Mouse (Mus musculus): Measurements from ENCODE around the gene Uba2. TPM values are rescaled to one million over a fixed set of nuclear protein-coding genes. Genes with fewer than 3 reads are reported as not detected.

Uba2 gene
- polyA plus RNA-seq, 1 experiment = 32.7 TPM

DNA sequence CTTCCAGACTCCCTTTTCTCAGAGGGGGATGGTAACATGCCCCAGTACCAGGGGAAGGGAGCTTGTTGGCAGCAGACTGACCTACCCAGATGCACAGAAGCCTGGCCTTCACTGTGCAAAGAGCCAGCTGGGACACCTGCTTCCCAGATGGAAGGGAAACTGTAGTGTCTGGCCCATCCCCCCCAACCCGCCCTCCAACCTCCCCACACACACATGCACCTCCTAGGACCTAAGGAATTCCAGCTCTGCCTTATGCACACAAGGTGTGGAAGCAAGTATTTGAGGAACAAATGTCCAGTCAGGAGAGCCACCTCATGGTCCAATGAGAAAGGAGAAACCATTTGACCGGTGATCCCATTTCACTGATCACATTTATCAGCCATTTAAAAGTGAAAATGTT is 35.1 kb downstream of the Uba2 start:
- 97% methylated on average over 2 of the region's 2 CpGs for WGBS
- no peaks in the 10 kb centered on the region for H3K36me3 ChIP-seq (ENCODE audit: control insufficient read depth, insufficient read depth, low read length)
- no peaks in the 10 kb centered on the region; the same call in 1 of the 2 replicates for H3K4me1 ChIP-seq (ENCODE audit: control insufficient read depth, insufficient read depth, low read length)
- TF ChIP-seq CTCF (conservative IDR thresholded peaks at IDR 0.05; ENCODE audit: insufficient read depth, insufficient read length, low read depth, low read length) = no peak
- no peak for TF ChIP-seq POLR2A (IDR thresholded peaks at IDR 0.05; ENCODE audit: low read depth, low read length)
- no peak overlapping the region for H3K27ac ChIP-seq (ENCODE audit: insufficient read depth, low read depth, low read length)
- H3K27me3 ChIP-seq (replicated peaks; ENCODE audit: control insufficient read depth, insufficient read depth, low read length) = no peaks in the 10 kb centered on the region
- H3K4me3 ChIP-seq (ENCODE audit: insufficient read depth, low read depth, low read length) = no peak overlapping the region
- DNase-seq = no peak

DNA sequence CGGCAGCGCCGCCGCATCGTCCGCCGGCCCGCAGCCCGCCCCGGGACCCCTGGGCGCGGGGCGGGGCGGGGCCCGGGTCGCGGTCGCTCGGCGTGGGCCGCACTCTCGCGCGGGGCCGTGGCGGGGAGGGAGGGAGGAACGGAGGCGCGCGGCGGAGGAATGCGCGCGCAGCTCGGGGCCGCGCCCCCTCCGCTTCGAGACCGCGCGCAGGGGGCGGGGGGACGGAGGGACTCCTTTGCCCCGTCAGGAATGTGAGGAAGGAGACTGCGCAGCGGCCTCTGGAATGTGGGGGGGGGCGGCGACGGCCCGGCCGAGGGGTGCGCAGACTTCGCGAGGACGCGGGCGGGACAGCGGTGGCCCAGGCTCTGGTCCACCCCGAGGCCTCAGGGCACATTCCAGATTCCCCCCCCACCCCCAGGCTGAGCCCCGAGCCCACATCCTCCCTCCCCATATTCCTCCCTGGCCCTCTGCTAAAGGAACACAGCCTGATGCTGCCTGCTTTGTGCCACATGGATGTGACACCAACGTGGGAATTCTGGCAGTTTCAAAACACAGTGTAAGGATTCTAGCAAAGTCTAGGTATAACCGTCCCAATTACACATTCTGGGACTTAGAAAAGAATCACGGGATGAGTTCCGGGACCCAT is 36.2 kb downstream of the Uba2 start, which contains the start of gene Wtip:
Gene Wtip, minus strand, starts transcription at position 152 of the 646 bp plus-strand sequence.
- WGBS = 3% methylated on average over 65 of the region's 65 CpGs
- Histone ChIP-seq H3K36me3 (ENCODE audit: control insufficient read depth, insufficient read depth, low read length) (no peaks in the 10 kb centered on the region), H3K4me1 (ENCODE audit: control insufficient read depth, insufficient read depth, low read length) (no peaks in the 10 kb centered on the region; the same call in 1 of the 2 replicates), H3K4me3 (ENCODE audit: insufficient read depth, low read depth, low read length) (peak within 1 kb of the TSS; percentile 84), H3K27ac (ENCODE audit: insufficient read depth, low read depth, low read length) (peak within 1 kb of the TSS; percentile 86; the same call in 1 of the 2 replicates), H3K27me3 (replicated peaks; ENCODE audit: control insufficient read depth, insufficient read depth, low read length) (no peaks in the 10 kb centered on the region)
- TF ChIP-seq CTCF (conservative IDR thresholded peaks at IDR 0.05; ENCODE audit: insufficient read depth, insufficient read length, low read depth, low read length) (no peak), POLR2A (IDR thresholded peaks at IDR 0.05; ENCODE audit: low read depth, low read length) (peak; percentile 26)
- peak; percentile 87 for DNase-seq

DNA sequence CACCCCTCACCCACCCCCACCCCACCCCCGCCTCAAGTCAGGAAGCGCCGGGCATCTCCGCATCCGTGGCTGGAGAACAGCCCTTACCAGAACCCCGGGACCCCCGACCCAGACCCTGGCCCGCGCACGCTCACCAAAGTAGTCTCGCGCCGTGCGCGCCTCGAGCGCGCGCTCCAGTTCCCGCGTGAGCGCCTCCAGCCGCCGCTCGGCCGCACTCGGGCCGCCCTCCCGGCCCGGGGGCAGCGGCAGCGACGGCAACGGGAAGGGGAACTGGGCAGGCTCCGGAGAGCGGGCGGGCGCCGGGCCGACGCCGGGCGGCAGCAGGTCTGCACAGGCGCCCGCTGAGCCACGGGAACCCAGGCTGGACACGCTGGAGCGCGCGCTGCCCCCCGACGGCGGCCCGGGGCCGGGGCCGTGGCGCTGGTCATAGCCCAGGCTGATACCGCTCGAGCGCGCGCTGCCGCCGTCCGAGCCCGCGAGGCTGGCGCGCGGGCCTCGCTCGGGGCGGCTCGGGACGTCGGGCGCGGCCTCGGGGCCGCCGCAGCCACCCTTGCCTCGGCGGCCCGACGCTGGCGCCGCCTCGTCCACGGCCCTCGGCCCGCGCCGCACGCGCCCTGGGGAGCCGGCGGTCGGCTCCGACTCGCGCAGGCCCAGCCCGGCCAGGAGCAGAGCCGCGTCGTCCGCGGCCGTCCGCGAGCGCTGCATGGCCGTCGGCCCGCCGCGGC is 36.9 kb downstream of the Uba2 start:
- Histone ChIP-seq H3K27me3 (replicated peaks; ENCODE audit: control insufficient read depth, insufficient read depth, low read length) (no peaks in the 10 kb centered on the region), H3K36me3 (ENCODE audit: control insufficient read depth, insufficient read depth, low read length) (no peaks in the 10 kb centered on the region), H3K4me1 (ENCODE audit: control insufficient read depth, insufficient read depth, low read length) (no peaks in the 10 kb centered on the region; the same call in 1 of the 2 replicates), H3K4me3 (ENCODE audit: insufficient read depth, low read depth, low read length) (peak overlapping the region; percentile 84), H3K27ac (ENCODE audit: insufficient read depth, low read depth, low read length) (no peak overlapping the region)
- peak; percentile 28 for DNase-seq
- TF ChIP-seq CTCF (conservative IDR thresholded peaks at IDR 0.05; ENCODE audit: insufficient read depth, insufficient read length, low read depth, low read length) = no peak
- TF ChIP-seq POLR2A (IDR thresholded peaks at IDR 0.05; ENCODE audit: low read depth, low read length) = no peak
- 8% methylated on average over 116 of the region's 116 CpGs for WGBS

DNA sequence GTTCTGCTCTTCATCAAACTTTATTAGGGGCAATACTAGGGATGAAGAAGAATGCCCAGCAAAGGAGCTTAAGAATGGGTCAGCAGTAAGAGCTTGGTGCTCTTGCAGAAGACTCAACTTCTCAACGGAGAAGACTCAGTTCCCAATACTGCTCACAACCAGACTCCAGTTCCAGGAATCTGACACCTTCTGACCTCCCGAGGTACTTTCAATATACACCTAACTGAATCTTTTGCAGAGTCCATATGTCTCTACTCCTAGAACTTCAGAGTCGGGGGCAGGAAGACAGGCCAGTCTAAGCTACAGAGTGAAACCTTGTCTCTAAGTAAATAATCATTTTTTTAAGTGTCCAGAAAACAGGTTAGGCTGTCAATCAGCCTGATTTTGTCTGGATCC is 37.4 kb downstream of the Uba2 start:
- TF ChIP-seq POLR2A (IDR thresholded peaks at IDR 0.05; ENCODE audit: low read depth, low read length) (no peak), CTCF (conservative IDR thresholded peaks at IDR 0.05; ENCODE audit: insufficient read depth, insufficient read length, low read depth, low read length) (no peak)
- H3K27me3 ChIP-seq (replicated peaks; ENCODE audit: control insufficient read depth, insufficient read depth, low read length) = no peaks in the 10 kb centered on the region
- no peak for DNase-seq
- 7% methylated on average over 3 of the region's 3 CpGs for WGBS
- no peaks in the 10 kb centered on the region for H3K36me3 ChIP-seq (ENCODE audit: control insufficient read depth, insufficient read depth, low read length)
- H3K27ac ChIP-seq (ENCODE audit: insufficient read depth, low read depth, low read length) = no peak overlapping the region
- H3K4me3 ChIP-seq (ENCODE audit: insufficient read depth, low read depth, low read length) = peak overlapping the region; percentile 84
- no peaks in the 10 kb centered on the region; the same call in 1 of the 2 replicates for H3K4me1 ChIP-seq (ENCODE audit: control insufficient read depth, insufficient read depth, low read length)

DNA sequence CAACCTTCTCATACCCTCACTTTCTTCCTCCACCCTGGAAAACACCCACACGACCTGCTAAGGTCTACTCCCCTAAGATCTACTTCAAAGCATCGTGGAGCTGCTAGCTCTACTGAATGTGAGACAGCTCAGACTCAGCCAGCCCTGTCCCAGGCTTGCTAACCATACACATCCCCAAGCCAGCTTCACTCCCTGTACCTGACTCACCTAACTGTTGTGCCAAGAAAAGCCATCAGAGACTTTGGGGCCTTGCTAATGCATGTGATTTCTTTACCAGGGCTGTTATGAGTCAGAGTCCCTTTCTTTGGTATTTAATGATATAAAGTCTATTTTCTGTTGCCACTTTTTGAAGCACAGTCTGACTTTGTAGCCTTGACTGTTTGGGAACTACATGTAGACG is 38.3 kb downstream of the Uba2 start:
- TF ChIP-seq POLR2A (IDR thresholded peaks at IDR 0.05; ENCODE audit: low read depth, low read length) (no peak), CTCF (conservative IDR thresholded peaks at IDR 0.05; ENCODE audit: insufficient read depth, insufficient read length, low read depth, low read length) (no peak)
- Histone ChIP-seq H3K36me3 (ENCODE audit: control insufficient read depth, insufficient read depth, low read length) (no peaks in the 10 kb centered on the region), H3K27me3 (replicated peaks; ENCODE audit: control insufficient read depth, insufficient read depth, low read length) (no peaks in the 10 kb centered on the region), H3K27ac (ENCODE audit: insufficient read depth, low read depth, low read length) (no peak overlapping the region), H3K4me1 (ENCODE audit: control insufficient read depth, insufficient read depth, low read length) (no peaks in the 10 kb centered on the region; the same call in 1 of the 2 replicates), H3K4me3 (ENCODE audit: insufficient read depth, low read depth, low read length) (no peak overlapping the region)
- WGBS = 52% methylated on average over 3 of the region's 3 CpGs
- no peak for DNase-seq

DNA sequence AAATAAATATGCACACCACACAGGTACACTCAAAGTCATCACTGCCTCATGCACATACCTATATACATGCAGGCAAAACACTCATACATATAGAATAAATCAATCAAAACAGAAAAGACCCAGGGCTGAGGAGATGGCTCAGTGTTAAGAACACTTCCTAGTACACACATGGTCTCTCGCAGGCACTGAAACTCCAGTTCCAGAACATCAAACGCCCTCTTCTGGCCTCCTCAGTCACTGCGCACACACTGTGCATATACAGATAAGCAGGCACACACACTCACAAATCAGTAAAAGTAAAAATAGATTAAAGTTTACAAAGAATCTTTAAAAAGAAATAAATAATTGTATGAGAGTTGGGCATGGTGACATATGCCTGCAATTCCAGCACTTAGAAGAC is 43.1 kb downstream of the Uba2 start:
- no peaks in the 10 kb centered on the region for H3K27me3 ChIP-seq (replicated peaks; ENCODE audit: control insufficient read depth, insufficient read depth, low read length)
- no peaks in the 10 kb centered on the region for H3K4me1 ChIP-seq (ENCODE audit: control insufficient read depth, insufficient read depth, low read length)
- H3K4me3 ChIP-seq (ENCODE audit: insufficient read depth, low read depth, low read length) = no peak overlapping the region
- TF ChIP-seq POLR2A (IDR thresholded peaks at IDR 0.05; ENCODE audit: low read depth, low read length) (no peak), CTCF (conservative IDR thresholded peaks at IDR 0.05; ENCODE audit: insufficient read depth, insufficient read length, low read depth, low read length) (no peak)
- no peak overlapping the region for H3K27ac ChIP-seq (ENCODE audit: insufficient read depth, low read depth, low read length)
- no peak for DNase-seq
- no peaks in the 10 kb centered on the region for H3K36me3 ChIP-seq (ENCODE audit: control insufficient read depth, insufficient read depth, low read length)
- WGBS = 84% methylated on average over 3 of the region's 3 CpGs

DNA sequence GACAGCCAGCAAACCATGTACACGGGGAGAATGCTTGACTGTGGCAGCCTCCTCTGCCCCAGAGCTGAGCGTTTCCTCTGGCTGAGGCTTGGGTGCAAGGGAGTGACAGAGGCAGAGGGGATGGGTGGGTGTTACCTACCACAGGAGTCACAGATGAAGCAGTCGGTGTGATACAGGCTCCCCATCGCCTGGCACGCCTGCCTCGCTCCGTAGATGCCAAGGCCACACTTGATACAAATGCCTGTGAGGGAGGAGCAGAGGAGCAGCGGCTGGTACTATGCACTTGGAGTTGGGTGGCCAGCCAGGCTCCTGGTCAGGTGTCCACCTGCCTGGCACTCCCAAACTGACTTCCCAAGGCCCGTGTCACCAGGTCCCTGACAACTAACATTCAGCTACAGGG is 44.1 kb downstream of the Uba2 start:
- H3K4me1 ChIP-seq (ENCODE audit: control insufficient read depth, insufficient read depth, low read length) = no peaks in the 10 kb centered on the region
- no peaks in the 10 kb centered on the region for H3K36me3 ChIP-seq (ENCODE audit: control insufficient read depth, insufficient read depth, low read length)
- no peak for TF ChIP-seq POLR2A (IDR thresholded peaks at IDR 0.05; ENCODE audit: low read depth, low read length)
- TF ChIP-seq CTCF (conservative IDR thresholded peaks at IDR 0.05; ENCODE audit: insufficient read depth, insufficient read length, low read depth, low read length) = no peak
- no peak overlapping the region for H3K27ac ChIP-seq (ENCODE audit: insufficient read depth, low read depth, low read length)
- H3K27me3 ChIP-seq (replicated peaks; ENCODE audit: control insufficient read depth, insufficient read depth, low read length) = no peaks in the 10 kb centered on the region
- no peak for DNase-seq
- 77% methylated on average over 9 of the region's 9 CpGs for WGBS
- H3K4me3 ChIP-seq (ENCODE audit: insufficient read depth, low read depth, low read length) = no peak overlapping the region
